Mouse (Mus musculus) thymus, postnatal 25 days (tissue): ENCODE data around the gene 1600014C23Rik.

Source experiments
- DNase-seq: peaks from one replicate; pipeline ENCODE4 v3.0.0; 2022

1600014C23Rik gene

DNA sequence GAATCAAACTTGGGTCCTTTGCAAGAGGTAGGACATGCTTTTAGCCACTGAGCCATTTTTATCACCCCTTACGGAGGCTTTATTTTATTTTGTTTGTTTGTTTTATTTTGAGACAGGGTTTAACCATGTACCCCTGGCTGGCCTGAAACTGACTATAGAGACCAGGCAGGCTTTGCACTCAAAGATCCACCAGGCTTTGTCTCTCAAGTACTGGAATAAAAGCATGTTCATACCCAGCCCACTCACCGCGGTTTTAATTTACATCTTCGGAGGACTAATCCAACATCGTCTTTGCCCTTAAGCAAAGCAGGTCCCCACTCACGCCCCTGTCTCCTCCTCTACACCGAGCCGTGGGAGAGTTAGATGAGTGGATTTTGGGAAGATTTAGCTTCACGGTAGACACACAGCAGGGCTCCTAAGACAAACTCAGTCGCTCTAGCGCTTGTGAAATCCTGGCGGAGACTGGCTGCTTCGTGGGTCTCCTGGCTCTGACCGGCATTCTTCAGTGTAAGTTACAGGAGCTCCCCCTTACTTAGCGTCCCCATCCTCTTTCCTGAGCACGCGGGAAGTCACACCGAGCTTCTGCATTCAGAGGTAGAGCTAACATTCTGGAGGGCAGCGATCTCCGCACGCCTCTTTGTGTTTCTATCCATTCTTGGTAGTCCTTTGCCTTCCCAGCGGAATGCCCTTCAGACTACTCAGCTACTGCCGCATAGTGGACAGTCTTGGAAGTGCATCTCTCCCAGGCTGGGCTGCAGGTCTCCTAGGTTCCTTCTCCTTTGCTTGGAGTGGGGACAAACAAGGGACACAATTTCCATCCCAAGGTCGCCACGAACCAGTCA, 9.7 kb downstream of the 1600014C23Rik start:
- peak; percentile 74 for DNase-seq

DNA sequence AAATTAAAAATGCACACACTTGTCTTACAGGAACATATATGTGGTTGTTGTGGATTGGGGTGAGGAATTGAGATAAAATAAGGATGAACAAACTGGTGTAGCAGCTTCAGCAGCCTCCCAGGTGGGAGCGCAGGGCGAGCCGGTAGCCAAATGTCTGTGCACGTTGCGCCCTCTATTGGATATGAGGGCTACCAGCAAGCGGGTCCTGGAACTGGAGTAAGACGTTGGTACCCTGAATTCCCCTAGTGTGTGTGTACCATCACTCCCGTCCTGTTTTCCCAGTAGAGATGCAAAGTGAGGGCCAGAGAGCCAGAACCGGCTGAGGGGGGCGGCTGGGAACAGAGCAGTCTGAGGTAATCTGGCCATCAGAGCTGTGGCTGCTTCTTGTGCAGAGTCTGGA, 15.3 kb downstream of the 1600014C23Rik start:
- peak; percentile 81 for DNase-seq

DNA sequence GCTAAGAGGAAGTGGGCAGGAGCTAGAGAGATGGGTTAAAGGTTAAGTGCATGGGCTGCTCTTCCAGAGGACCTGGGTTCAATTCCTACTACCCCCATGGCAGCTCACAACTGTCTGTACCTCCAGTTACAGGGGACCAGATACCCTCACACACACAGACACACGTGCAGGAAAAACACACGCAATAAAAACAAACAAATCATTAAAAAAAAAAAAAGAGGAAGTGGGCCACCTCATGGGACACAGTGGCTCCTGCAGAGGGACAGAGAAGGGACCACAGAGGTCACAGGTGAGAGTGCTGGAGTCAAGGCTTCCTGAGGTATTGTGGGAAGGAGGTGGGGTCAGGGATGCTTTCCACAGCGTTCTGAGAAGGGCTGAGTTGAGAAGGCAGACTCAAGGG, 22.1 kb downstream of the 1600014C23Rik start:
- DNase-seq = no peak

DNA sequence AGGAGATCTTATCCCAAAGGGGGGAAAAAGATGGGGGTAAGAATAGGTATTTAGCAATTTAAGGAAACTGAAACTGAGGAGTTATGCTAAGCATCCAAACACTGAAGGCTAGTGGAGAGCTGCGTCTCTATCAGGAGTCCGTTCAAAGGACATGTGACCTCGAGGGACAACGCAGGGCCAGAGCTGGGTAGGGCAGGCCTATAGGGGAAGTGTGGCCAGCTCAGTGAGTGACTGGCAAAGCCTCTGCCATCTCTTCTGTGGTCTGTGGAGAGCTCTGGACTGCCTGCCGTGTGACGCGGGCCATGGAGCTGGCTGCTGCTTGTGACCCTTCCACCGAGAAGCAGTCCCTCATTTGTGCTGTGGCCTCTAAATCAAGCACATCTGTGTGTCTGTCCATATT, 23.2 kb downstream of the 1600014C23Rik start:
- DNase-seq = no peak

DNA sequence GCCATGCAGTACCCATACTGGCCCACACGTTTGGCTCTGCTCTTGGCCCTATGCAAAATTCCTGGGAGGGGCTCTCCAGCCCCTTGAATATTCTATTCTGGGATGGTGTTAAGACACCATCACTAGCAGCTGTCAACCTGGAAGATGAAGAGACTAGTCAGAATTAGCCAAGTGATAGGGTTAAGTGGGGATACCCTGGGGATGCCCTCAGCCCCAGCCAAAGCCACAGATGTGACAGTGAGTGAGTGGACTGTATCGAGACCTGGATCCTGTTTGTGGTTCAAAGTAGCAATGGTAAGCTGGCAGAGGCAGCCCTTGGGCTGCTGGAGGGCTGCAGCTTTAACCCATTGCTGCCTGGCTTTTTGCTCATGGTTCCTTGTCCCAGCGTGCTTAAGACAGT, 23.8 kb downstream of the 1600014C23Rik start:
- DNase-seq = no peak

DNA sequence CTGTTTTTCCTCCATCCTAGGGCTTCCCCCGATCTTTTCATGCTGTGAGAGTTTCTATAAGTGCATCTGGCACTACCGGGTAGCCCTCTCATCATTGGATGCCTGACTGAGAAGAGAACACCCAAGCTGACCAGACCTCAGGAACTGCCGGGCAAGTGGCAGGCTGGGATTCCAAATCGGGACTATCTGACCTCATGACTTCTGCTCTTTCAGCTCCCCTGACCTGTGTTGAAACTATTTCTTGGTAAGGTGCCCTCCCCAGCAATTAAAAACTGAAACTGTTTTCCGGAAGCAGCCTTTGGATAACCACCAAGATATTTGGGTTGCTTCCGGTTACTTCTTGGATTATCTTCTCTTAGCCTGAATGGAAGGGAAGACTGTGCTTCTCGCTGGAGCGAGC, 25.5 kb downstream of the 1600014C23Rik start:
- no peak for DNase-seq

DNA sequence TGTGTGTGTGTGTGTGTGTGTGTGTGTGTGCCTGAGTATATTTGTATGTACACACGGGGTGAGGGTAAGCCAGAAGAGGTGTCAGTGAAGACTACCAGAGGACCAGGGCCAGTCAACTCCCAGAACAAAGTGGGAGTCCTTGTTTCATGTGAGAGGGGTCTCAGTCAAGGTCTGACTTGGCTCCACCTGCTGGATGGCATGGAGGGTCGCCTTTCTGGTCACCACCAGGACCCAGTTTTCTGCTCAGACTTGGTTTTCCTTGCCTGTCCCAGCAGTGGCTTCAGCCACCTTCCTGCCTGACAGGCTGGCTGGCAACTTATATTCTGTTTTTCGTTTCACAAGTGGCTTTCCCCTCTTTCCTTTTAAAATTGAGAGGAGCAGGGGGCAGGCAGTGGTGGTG, 26.3 kb downstream of the 1600014C23Rik start:
- no peak for DNase-seq

DNA sequence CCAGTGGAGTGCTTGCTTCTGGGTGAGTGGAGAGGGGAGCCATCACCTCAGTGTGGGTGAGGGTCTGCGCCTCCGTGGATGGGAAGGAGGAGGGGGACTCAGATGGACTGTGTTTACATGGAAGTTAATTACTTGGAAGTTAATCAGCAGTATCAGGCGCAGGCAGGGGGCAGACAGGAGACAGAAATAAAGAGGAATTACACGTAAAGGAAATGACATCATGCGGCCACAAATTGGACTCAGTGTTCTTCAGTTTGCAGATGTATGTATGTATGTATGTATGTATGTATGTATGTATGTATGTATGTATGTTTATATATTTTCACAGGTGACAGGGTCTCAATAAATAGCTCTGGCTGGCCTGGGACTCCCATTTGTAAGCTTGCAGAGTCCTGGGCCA, 26.8 kb downstream of the 1600014C23Rik start:
- DNase-seq = no peak

DNA sequence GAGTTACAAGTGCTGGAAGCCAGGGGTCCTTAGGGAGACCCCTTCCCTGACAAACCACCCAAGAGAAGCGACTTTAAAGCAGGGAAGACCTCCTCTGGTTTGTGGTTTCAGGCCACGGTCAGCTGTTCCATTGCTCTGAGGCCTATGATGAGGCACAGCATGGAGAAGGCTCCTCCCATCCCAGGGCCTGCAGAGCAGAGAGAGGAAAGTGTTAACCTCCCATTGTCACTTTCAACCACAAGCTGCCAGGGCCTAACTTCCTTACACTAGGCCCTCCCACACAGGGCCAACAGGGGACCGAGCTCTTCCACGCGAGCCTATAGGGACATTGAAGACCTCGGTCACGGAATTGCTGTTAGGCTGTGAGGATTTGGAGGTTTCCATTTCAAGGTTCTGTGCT, 30.5 kb downstream of the 1600014C23Rik start:
- DNase-seq = no peak

DNA sequence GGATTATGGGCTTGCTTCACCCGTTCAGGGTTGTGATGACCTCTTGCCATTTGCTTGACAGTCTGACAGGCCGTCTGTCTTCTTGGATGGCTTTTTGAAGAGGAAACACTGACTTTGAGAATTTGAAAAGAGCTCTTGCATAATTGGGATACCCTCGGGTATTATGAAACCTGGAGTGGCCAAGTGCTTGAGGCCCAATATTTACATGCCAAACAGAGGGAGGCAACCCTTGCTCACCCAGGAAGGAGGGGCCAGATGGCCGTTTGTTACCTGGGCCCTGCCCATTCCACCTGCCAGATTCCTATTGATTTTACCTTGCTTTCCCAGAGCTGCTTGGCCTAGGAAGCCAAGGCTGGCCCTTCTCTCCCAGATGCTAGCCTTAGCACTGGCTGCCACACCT, 31.4 kb downstream of the 1600014C23Rik start:
- DNase-seq = no peak

DNA sequence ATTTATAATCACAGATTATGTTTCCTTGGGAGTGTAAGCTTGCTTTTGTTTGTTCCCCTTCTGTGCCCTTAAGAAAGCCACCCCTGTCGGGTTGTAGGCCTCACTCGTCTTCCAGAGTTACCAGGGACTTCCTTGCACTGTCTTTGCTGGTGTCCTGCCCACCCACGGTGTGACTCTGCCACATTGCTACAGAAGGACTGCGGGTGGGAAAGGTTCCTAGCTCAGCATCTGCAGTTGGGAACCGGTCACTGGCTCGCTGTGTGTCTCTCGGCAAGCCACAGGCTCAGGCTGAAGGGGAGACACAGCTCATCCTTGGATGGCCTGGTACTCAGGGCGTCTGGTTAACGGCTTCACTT, 32.4 kb downstream of the 1600014C23Rik start:
- no peak for DNase-seq

DNA sequence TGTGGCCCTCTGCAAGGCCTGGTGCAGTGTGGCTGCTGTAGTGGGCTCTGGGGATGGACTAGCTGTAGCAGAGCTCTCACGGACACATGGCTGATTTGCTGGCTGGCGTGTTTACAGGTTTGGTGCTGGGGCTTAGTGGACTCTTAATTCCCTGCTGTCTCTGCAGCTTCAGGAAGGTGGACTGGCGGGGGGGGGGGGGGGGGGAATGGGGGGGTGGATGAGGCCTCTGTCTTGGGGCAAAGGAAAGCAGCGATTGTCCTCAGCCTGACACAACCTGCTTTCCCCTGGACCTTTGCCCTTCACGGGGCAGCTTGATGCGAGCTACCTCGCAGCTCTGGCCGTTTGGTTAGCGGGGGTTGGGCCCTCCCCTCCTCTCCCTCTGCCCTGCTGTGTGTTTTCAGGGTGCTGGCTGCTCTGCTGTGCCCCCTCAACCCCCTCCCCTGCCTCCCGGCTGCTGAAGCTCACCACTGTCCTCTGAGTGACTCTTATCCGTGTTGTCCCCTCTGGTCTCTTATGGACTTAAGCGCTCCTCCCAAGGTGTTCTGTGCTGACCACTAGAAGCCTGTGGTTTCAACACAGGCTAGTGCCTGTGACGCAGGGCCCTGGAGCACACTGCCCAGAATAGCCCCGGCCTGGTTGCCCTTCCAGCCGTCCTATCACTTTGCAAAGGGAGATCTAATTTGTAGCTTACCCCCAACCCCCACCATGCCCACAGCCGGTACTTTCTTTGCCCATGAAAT, 33.0 kb downstream of the 1600014C23Rik start:
- DNase-seq = no peak

DNA sequence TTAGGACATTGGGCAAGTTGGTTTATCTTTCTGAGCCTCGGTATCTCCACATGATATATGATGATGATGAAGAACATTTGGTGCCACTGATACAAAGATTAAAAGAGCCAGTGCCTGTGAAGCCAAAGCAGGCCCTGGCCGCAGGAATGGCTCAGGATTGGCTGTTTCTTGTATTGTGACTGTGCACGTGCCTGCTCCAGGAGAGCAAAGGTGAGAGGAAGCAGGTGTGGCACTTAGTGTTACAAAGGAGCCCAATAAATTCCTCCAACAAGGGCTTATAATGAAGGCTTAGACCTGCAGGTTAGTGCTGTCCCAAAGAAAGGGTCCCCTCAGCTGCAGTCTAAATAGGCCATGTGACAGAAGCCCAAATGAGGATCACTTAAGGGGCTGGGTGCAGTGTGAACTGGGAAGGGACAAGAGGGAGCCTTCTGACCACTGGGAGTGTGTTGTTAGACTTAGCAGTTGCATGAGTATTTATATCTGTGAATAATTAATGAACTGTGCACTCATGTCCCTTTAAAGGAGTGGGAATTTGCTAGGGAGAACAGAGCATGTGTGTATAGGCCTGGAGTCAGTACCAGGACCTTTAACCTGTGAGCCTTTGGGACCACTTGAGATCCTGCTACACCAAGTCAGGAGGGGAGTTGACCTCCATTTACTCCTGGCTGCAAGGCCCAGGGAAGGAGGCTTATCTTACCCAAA, 34.5 kb downstream of the 1600014C23Rik start:
- DNase-seq = no peak

DNA sequence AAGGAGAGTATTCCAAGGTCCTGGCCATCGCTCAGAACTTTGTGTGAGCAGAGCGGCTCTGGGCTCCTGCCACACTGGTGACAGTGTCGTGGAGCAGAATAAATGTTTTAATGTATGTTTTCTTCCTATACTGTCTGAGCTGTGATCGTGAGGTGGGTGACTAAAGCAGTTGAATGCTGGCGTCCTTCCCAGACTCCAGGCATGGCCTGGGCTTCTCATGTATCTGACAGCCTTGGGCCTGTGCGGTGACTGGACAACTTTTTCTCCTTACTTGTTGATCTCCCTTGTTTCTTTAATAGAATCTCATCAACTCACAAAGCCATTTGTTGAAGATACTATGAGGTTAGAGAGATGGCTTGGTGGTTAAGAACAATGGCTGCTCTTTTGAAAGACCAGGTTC, 35.3 kb downstream of the 1600014C23Rik start:
- no peak for DNase-seq

DNA sequence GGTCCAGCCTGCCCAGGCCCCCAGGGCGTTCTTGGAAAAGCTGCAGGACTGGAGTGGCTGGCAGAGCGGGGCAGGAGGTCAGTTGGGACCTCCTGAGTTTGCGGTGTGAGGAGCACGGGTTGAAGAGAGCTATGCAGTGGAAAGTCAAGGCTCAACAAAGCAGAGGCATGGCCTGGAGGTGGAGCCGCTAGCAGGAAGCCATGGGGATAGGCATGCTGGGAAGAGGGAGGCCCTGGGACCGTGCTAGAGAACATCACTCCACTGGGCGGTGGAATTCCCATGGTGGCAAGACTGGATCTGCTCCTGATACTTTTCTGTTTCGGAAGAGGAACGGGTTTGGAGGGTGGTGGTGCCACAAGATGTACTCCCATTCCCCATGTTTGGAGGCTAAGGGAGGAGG, 36.7 kb downstream of the 1600014C23Rik start:
- DNase-seq = no peak

DNA sequence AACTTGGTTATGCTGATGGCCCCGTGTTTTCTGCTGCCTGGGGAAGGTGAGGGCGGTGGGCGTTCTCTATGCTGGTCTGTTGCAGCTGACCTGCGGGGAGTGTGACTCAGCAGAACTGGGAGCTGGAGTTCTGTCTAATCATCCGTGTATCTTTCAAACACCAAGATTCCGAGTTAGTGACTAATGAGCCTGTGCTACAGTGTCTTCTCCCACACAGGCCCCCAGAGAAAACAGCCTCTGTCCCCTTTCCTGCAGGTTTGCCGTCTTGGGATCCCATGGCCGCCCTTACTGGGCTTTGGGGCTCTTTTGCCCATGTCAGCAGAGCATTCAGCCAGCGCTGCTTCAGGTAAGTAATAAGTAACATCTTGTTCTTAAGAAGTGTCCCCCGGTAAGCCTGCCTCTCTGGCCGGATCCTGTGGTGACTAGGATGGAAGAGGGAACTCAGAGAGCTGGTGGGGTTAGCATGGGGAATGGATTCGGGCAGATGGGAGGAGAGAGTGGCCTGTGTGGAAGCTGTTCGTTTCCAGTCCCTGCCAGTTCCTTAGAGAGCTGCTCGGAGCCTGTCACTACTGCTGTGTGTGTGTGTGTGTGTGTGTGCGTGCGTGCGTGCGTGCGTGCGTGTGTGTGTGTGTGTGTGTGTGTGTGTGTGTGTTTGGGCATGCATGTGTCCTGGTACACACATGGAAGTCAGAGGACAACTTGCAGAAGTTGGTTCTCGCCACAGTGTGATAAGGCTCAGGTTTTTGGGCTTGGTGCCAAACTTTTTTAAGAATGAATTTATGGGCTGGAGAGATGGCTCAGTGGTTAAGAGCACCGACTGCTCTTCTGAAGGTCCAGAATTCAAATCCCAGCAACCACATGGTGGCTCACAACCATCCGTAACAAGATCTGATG, 38.2 kb downstream of the 1600014C23Rik start:
- no peak for DNase-seq

DNA sequence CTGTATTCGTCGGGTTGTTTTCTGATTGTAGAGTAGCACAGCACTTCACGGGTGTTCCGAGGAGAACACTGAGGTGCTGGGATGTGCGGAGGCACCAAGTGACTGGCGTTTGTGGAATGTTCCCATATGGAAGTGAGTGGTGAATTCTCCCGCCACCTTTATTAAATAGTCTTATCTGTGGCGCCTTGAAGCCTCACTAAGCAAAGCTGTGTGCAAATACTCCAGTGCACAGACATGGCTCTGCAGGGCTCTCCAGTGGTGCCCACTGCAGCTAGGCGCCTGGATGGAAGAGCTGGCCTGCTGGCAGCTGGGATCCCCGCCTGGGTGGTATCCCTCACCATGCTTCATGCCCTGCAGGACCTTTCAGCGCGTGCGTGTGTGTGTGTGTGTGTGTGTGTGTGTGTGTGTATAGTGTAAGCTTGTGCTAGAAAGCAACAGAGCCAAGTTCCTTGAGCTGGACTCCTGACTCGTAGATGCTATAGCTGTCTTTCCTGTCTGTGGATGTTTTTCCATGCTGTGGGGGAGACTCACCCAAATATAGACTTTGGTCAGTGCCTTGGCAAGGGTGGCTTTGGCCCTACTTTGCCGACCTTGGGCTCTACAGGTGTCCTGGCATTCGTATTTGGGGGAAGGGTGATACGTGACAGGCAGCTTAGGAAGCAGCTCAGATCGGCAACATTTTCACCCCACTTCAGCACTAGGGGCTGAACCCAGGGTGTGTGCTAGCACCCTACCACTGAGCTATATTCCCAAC, 39.7 kb downstream of the 1600014C23Rik start:
- DNase-seq = no peak

DNA sequence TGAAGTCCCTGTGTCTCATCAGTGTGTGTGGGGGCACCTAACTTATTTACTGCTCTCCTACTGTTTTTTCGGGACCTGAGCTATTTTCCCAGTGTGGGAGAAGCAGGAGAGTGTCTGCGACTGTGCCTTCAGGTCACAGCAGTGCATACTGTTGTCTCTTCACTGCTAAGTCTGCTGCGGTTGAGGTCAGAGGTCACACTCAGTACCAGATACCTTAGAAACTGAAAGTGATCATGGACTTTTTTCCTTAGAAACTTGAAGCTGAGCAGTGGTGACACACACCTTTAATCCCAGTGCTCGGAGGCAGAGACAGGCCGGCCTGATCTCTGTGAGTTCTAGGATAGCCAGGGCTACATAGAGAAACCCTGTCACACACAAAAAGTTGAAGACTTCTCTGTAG, 41.5 kb downstream of the 1600014C23Rik start:
- DNase-seq = no peak

DNA sequence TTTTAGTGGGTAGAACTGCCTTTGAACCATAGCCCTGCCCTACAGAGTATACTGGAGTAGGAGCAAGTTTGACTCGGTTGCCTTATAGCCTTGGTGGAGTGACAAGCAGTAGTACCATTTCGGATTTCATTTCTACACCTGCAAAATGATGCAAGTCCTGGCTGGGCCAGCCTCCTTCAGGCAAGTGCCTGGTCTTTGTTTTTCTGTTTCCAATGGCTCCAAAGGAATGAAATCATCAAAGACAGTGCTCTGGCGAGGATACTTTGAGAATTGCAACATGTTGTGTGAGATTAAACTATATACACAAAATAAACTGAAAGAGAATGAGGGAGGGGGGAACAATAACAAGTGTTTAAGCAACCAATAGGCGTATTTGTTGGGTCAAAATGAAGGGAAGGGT, 43.6 kb downstream of the 1600014C23Rik start:
- DNase-seq = no peak

DNA sequence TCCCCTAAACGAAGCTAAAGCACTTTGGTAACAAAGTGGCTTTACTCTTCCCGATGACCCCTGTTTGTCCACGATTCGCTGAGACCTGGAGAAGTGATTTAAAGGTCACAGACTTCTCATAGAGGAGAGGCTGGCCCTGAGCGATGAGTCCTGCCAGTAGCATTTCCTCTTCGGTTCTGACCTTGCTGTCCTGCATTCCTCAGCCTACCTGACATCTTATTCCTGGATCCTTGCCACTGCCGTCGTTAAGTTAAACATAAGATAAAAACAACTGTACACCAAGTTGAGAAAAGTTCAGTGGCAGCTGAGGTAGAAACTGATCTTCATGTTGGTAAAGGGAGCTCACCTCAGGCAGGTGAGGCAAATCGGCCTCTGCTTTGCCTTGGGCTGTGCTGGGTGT, 44.5 kb downstream of the 1600014C23Rik start:
- no peak for DNase-seq

DNA sequence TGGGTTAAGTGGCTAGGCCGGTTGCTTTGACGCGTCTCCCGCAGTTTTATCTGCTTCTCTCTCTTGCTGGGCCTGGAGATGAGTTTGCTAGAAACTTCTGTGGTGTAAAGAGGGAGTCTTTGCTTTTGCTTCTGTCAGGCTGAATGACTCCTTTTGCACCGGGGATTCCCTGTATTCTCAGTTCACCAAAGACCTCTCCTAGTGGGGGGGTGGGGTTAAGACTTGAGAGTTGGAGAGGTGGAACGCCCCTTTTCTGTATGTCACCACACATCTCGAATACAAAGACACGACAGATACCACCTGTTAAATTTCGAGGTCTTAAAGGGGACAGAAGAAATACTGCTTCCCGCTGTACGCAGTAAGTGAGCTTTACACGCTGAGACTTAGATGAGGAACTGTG, 46.9 kb downstream of the 1600014C23Rik start, which contains the start of gene Tmem63b:
Gene Tmem63b, minus strand, starts transcription at position 190 of the 400 bp plus-strand sequence.
- no peak for DNase-seq

DNA sequence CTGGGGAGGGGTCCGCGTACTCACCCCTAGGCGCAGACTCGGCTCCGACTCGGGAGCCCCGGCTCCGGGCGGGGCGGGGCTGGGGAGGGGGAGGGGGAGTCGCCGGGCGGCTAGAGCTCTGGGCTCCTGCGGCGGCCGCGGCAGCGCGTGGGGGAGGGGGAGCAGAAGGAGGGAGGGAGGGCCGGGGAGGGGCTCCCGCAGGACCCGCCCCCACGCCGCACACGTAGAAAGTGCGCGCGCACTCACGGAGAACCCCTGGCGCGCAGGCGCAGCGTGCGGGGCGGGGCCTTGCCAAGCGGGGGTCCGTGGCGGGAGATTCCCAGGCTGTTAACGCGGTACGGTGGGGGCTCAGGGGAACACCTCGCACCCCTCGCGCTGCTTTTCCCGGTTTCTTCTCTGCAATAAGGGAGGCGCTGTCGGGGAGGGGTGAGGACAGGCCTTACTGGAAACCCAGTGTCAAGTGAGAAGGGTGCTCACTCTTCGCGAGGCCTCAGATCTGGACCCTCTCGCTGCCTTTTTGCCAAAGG, 47.5 kb downstream of the 1600014C23Rik start, which contains the start of gene Mrpl14:
Gene Mrpl14, plus strand, starts transcription at position 230 of the 527 bp plus-strand sequence.
- peak; percentile 94 for DNase-seq
